Mouse (Mus musculus): ENCODE data around the gene Clpsl2.
"Not testable (repeated sequence)": the region's sequence is repeated elsewhere in the genome, so short reads cannot be mapped to it uniquely, and the experiment has no call there.

Gene Clpsl2

DNA sequence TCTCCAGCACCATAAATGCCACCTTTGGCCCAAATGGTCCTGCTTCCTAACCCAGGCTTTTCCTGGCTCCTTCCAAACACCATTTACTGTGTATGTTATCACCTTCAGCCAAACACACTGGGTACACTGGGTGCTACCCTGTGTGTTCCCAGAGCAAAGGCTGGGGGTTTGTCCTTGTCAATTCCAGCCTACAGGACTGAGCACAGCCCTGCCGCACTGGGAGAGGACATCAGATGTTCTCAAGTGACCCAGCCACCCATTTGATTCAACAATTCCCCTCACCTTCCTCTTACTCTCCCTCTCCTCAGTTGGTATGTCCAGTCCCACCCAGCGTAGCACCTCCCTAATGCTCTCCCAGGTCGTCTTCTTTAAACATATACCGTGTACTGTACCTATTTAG is 28.6 kb upstream of the Clpsl2 start:
- DNase-seq (ENCODE audit: extremely low read depth, low read depth, low spot score): no peak

GRCm38 (mm10) chr17:28521071-28521726 is 28.0 kb upstream of the Clpsl2 start:
- no peak for DNase-seq (ENCODE audit: extremely low read depth, low read depth, low spot score)

DNA sequence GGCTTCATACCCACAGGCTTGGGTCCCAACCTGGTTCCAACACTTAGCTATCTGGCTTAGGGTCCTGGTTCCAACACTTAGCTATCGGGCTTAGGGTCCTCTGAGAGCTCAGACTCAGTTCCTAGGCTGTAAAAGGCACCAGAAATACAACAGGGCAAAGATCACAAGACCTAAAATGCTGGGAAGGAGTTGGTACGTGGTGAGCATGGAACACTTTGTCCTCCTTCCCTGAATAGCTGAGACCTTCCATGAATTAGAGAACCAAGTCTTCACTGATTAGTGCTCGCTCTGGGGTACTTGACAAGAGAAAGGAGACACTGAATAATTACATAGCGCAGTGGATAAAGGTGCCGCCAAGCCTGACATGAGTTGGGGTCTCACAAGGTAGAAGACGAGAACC is 27.3 kb upstream of the Clpsl2 start:
- DNase-seq (ENCODE audit: extremely low read depth, low read depth, low spot score): no peak

DNA sequence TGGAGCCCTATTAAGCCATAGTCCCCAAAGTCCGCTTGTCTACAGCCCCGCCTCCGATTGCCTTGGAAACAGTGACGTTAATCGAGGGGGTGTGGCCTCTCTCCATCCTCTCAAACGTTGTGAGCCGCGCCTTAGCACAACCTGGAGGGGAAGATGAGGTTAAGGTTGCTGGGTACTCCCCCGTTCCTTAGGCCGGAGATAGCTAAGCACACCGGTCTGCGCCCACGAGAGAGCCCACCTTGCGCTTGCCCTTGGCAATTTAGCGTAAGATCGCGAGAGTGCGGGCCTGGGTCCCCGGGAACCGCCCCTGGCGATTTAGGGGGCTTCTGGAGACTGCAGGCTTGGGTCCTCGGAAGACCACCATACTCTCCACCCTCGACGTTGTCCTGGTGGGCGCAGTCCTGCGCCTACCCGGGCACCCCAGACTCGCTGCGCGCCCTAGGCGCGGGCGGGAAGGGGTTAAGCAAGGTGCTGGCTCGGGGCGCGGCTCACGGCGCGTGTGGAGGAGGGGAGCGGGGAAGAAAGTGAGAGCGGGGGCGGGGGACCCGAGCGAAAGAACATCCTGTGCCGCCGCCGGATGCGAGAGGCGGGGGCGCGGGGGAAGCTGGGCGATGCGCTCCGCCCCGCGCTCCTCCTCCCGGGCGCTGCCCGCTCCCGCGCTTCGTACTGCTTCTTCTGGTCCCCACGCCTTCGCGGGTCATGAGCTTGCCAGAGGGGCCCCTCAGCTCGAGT is 26.4 kb upstream of the Clpsl2 start:
- no peak for DNase-seq (ENCODE audit: extremely low read depth, low read depth, low spot score)

DNA sequence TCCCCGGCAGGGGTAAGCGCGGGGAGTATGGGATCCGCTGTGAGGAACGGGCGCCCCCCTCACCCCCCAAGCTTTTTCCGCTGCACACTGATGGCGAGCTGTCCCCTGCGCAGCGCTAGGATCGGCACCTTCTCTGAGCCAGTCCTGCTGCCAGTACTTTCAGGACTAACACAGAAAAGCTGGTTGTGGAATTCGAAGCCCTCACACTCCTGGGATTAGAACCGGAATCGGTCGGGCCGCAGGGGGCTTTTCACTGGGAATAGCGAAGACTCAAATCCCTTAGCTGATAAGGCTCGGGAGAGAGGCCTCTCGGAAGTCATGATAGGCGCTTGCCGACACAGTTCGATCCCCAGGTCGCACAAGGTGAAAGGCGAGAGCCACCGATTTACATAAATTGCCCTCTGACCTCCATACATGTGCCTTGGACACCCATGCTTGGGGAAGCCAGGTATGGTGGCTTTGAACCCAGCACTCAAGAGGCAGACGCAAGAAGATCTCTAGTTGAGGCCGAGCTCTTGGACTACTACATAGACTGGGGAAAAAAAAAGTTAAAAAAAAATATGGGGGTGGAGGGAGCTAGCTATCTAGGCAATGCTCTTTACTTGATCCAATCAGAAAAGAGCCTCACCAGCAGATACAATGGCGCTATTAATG is 25.7 kb upstream of the Clpsl2 start:
- no peak for DNase-seq (ENCODE audit: extremely low read depth, low read depth, low spot score)

GRCm38 (mm10) chr17:28524009-28524695 is 25.1 kb upstream of the Clpsl2 start:
- DNase-seq (ENCODE audit: extremely low read depth, low read depth, low spot score): no peak

- no peak for DNase-seq (ENCODE audit: extremely low read depth, low read depth, low spot score)
Measured at GRCm38 (mm10) chr17:28524831-28525430, 24.3 kb upstream of the Clpsl2 start.

- DNase-seq (ENCODE audit: extremely low read depth, low read depth, low spot score): no peak
Measured at GRCm38 (mm10) chr17:28527184-28528042, 21.8 kb upstream of the Clpsl2 start.

- DNase-seq (ENCODE audit: extremely low read depth, low read depth, low spot score): no peak
Measured at GRCm38 (mm10) chr17:28528043-28528351, 21.2 kb upstream of the Clpsl2 start.

DNA sequence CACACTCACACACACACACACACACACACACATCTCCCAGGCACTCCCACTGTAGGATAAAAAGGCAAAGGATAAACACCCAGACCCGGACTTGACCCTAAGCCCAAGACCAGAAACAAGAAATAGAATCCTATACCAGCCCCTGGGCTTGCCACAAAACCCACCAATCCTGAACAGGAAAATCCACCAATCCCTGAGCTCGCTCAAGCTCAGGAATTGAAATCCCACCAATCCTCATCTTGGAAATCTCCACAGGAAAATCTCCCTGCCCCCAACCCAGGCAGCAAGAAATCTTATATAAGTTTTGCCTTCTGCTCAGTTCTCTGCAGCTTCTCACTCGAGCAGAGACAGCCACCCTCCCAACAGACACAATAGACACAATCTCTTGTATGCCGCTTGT is 20.1 kb upstream of the Clpsl2 start:
- DNase-seq (ENCODE audit: extremely low read depth, low read depth, low spot score): no peak

DNA sequence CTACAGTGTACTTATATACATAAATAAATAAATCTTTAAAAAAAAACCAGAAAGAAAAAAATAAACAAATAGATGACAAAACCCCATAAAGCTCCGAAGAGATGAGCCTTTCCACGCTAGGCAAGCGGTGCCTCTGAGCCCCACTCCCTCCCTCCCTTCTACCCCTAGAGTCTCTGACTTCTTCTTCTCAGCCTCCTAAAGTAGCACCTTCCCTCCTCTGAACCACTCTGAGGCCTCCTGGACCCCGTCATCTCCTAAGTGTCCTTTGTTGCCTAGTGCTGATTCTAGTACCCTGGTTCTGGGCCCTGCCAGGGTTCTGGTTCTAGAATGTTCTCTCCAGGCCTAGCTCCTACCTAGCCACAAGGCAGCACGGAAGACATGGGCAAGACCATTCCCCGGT is 18.7 kb upstream of the Clpsl2 start, which contains the start of gene Armc12:
Armc12 (plus strand) TSS at position 301 of the 400 bp plus-strand sequence.
- no peak for DNase-seq (ENCODE audit: extremely low read depth, low read depth, low spot score)

GRCm38 (mm10) chr17:28531946-28532345 is 17.3 kb upstream of the Clpsl2 start:
- no peak for DNase-seq (ENCODE audit: extremely low read depth, low read depth, low spot score)

DNA sequence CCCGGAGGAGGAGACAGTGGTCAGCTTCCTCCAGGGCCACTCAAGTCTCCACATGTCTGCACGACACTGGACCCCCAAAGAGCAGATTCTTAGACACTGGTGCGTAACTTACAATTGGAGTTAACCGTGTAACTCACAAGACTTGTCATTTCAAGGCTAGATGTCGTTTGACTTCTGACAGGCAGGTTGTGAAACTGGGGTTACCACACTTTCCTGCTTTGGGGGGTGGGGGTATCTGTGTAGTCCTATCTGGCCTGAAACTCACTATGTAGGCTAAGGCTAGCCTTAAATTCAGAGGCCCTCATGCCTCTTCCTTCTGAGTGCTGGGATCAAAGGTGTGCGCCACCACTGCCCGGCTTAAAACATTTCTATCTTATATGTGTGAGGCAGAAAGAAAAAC is 16.7 kb upstream of the Clpsl2 start:
- DNase-seq (ENCODE audit: extremely low read depth, low read depth, low spot score): no peak

DNA sequence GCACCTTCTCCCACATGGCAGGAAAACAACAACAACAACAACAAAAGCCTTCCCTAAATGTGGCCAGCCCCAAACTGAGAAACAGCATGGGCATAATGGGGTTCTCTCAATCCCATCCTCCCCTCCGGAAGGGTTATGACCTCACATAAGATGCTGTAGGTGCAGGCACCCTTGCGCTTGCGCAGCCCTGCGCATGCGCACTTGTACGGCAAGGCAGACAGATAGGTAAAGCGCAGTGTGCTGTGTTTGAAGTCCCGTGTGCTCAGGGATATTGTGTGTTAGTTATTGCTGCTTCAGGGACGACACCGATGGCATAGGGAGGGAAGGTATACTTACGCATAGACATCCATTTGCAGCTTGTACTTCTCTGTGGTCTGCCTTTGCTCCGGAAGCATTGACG is 15.9 kb upstream of the Clpsl2 start:
- DNase-seq (ENCODE audit: extremely low read depth, low read depth, low spot score): no peak

- no peak for DNase-seq (ENCODE audit: extremely low read depth, low read depth, low spot score)
Measured at GRCm38 (mm10) chr17:28537881-28538280, 11.3 kb upstream of the Clpsl2 start.

DNA sequence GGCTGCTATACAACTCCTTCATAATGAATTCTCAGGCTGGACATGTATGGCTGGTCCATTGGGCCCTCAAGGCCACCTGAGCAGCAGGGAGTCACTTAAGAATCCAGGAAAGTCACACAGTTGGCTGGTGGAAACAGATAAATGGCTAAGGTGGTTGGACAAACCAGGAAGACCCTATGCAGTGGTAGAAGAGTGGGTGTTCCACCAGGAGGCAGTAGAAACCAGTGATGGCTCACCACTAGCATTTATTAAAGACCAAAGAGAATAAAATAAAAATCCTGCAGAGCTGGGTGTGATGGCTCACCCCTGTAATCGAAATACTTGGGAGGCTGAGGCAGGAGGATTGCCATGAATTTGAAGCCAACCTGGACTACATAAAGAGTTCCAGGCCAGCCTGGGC is 2.3 kb upstream of the Clpsl2 start:
- no peak for DNase-seq (ENCODE audit: extremely low read depth, low read depth, low spot score)

GRCm38 (mm10) chr17:28548550-28548949 is 661 bp upstream of the Clpsl2 start:
- no peak for DNase-seq (ENCODE audit: extremely low read depth, low read depth, low spot score)

DNA sequence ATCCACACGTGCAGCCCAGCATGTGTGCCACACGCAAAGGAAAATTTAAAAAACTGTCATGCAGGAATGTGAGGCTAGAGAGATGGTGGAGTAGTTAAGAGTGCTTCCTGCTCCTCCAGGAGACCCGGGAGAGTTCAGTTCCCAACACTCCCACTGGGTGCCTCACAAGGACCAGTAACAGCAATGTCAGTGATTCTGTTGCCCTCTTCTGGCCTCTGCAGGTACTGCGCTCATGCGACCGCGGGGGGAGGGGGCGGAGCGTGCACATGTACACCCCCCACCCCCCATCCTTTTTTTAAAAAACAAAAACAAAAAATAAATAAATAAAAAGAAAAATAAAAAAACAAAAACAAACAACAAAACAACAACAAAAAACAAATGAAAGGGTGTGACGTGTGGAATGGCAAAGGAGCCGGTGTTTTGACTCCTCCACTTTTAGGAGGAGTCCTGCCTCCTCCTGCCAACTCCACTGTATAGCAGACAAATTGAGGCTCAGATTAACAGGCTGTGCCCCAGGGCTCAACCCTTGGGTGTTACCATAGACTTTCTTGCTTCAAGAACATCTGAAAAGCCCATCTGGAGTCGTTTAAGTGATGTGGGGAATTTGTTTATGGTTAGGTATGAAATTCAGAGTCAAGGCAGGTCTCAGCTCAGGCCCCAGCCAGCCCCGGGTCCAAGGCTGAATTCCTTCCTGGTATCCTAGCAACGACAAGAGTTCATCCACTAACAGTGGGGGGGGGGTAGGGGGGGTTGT is 4.0 kb downstream of the Clpsl2 start:
- no peak for DNase-seq (ENCODE audit: extremely low read depth, low read depth, low spot score)

GRCm38 (mm10) chr17:28554021-28554420 is 4.8 kb downstream of the Clpsl2 start:
- DNase-seq (ENCODE audit: extremely low read depth, low read depth, low spot score): not testable (repeated sequence)

Data from fat pad, adult 2 months (tissue).